Mouse (Mus musculus): Measurements from ENCODE around the gene Atp11b. TPM values are rescaled to one million over a fixed set of nuclear protein-coding genes. Genes with fewer than 3 reads are reported as not detected.

The Atp11b gene
- total and polyA plus RNA-seq, 2 experiments from 2014 or later = 36.5 to 49.9 TPM

DNA sequence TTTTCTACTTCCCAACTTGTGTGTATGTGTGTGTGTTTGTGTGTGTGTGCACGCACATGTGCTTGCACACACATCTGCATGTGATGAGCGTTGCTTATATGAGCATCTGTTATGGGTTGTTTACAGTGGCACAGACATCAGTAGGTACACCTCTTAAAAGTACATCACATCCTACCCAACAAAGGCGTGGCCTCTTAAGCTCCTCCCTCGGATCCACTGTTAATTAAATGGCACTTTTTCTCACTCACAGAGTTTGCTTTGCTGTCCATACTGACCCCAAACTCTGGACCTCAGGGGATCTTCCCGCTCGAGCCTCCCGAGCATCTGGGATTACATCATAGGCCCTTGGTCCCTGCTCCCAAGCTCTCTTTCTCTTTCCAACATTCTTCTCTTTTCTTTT is 31.1 kb upstream of the Atp11b start:
- DNase-seq (ENCODE audit: low spot score) = no peak

DNA sequence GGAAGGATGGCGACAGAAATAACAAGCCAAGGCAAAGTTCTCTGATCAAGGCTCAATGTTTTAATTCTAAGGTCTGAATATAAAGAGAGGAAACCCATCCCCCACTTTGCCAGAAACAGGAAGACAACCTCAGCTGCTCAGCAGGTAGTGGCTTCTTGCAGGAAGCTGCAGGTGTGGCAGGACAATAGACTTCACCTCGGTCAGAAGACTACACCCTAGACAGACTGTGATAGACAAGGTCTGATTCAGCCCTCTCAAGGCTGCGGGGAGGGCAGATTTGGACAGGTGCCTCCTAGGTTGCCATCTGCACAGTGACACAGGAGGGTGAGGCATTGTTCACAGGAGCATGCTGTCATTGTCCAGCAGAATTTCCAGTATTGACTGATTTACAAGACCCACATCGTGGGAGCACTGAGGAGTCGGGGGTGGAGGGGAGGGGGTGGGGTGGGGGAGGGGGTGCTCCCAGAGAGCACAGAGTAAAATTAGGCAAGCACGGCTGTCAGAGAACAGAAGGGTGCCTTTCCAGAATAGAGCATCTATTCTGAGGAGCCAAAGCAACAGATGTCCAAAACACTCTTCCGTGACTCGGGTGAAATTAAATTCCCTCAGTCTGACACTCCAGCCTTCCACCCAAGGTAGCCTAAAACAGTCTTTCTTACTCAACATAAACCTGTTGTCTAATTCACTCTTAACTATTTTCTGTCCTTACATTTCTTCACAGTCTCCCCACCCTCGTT is 30.2 kb upstream of the Atp11b start:
- Histone ChIP-seq H3K4me1 (ENCODE audit: insufficient read depth, low read length) (no peaks in the 10 kb centered on the region), H3K27me3 (ENCODE audit: insufficient read depth, low read length) (no peaks in the 10 kb centered on the region), H3K4me3 (ENCODE audit: low read depth, low read length) (no peak overlapping the region), H3K9ac (replicated peaks; ENCODE audit: low read length, poor library complexity, severe bottlenecking) (no peak overlapping the region), H3K27ac (ENCODE audit: low read depth, low read length) (no peak overlapping the region), H3K36me3 (ENCODE audit: insufficient read depth, low read length) (no peaks in the 10 kb centered on the region), H3K9me3 (ENCODE audit: low read length) (no peaks in the 10 kb centered on the region), H3K4me2 (ENCODE audit: low read depth, low read length, poor library complexity, severe bottlenecking) (no peak overlapping the region)
- 63% methylated on average over 9 of the region's 9 CpGs for WGBS
- DNase-seq (ENCODE audit: low spot score) = no peak
- ATAC-seq (ENCODE audit: low FRiP score) = peak; percentile 49; the same call in 1 of the 2 replicates
- TF ChIP-seq CTCF (IDR thresholded peaks at IDR 0.05) = no peak

More for the DNA sequence above, 31.1 kb upstream of the Atp11b start:
- no peak for ATAC-seq (ENCODE audit: low FRiP score)
- TF ChIP-seq CTCF (IDR thresholded peaks at IDR 0.05) = no peak
- Histone ChIP-seq H3K4me3 (ENCODE audit: low read depth, low read length) (no peak overlapping the region), H3K27me3 (ENCODE audit: insufficient read depth, low read length) (no peaks in the 10 kb centered on the region), H3K4me1 (ENCODE audit: insufficient read depth, low read length) (no peaks in the 10 kb centered on the region), H3K27ac (ENCODE audit: low read depth, low read length) (no peak overlapping the region), H3K4me2 (ENCODE audit: low read depth, low read length, poor library complexity, severe bottlenecking) (no peak overlapping the region), H3K36me3 (ENCODE audit: insufficient read depth, low read length) (no peaks in the 10 kb centered on the region), H3K9me3 (ENCODE audit: low read length) (no peaks in the 10 kb centered on the region), H3K9ac (replicated peaks; ENCODE audit: low read length, poor library complexity, severe bottlenecking) (no peak overlapping the region)
- 89% methylated on average over 7 of the region's 7 CpGs for WGBS

- H3K4me1 ChIP-seq (ENCODE audit: insufficient read depth, low read length) = no peaks in the 10 kb centered on the region
- no peak for TF ChIP-seq CTCF (IDR thresholded peaks at IDR 0.05)
- no peaks in the 10 kb centered on the region for H3K9me3 ChIP-seq (ENCODE audit: low read length)
- no peak overlapping the region for H3K27ac ChIP-seq (ENCODE audit: low read depth, low read length)
- H3K27me3 ChIP-seq (ENCODE audit: insufficient read depth, low read length) = no peaks in the 10 kb centered on the region
- ATAC-seq (ENCODE audit: low FRiP score) (no peak), DNase-seq (ENCODE audit: low spot score) (no peak)
- H3K36me3 ChIP-seq (ENCODE audit: insufficient read depth, low read length) = no peaks in the 10 kb centered on the region
- H3K9ac ChIP-seq (replicated peaks; ENCODE audit: low read length, poor library complexity, severe bottlenecking) = no peak overlapping the region
- no peak overlapping the region for H3K4me2 ChIP-seq (ENCODE audit: low read depth, low read length, poor library complexity, severe bottlenecking)
- WGBS = 46% methylated on average over 7 of the region's 7 CpGs
- H3K4me3 ChIP-seq (ENCODE audit: low read depth, low read length) = no peak overlapping the region
Observed at GRCm38 (mm10) chr3:35725096-35725495, 28.8 kb upstream of the Atp11b start.

DNA sequence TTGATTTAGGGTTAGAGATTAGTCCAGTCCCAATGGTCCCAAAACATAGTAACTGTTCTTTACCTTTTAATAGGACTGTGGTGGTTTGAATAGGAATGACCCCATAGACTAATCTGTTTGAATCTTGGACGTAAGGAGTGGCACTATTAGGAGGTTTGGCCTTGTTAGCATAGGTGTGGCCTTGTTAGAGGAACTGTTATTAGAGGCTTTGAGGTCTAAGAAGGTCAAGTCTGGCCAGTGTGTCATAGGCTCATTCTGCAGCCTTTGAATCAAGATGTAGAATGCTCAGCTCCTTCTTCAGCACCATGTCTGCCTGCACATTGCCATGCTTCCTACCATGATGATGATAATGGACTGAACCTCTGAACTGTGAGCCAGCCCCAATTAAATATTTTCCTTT is 27.0 kb upstream of the Atp11b start:
- DNase-seq (ENCODE audit: low spot score) = no peak

GRCm38 (mm10) chr3:35729490-35729889 is 24.4 kb upstream of the Atp11b start:
- ATAC-seq (ENCODE audit: low FRiP score) (no peak), DNase-seq (ENCODE audit: low spot score) (no peak)
- H3K4me1 ChIP-seq (ENCODE audit: insufficient read depth, low read length) = no peaks in the 10 kb centered on the region
- H3K36me3 ChIP-seq (ENCODE audit: insufficient read depth, low read length) = no peaks in the 10 kb centered on the region
- H3K9ac ChIP-seq (replicated peaks; ENCODE audit: low read length, poor library complexity, severe bottlenecking) = no peak overlapping the region
- no peak overlapping the region for H3K4me3 ChIP-seq (ENCODE audit: low read depth, low read length)
- no peak overlapping the region for H3K4me2 ChIP-seq (ENCODE audit: low read depth, low read length, poor library complexity, severe bottlenecking)
- no peak for TF ChIP-seq CTCF (IDR thresholded peaks at IDR 0.05)
- no peaks in the 10 kb centered on the region for H3K9me3 ChIP-seq (ENCODE audit: low read length)
- no peak overlapping the region for H3K27ac ChIP-seq (ENCODE audit: low read depth, low read length)
- no peaks in the 10 kb centered on the region for H3K27me3 ChIP-seq (ENCODE audit: insufficient read depth, low read length)
- 93% methylated on average over 6 of the region's 6 CpGs for WGBS

More for the DNA sequence above, 27.0 kb upstream of the Atp11b start:
- H3K9ac ChIP-seq (replicated peaks; ENCODE audit: low read length, poor library complexity, severe bottlenecking) = no peak overlapping the region
- no peaks in the 10 kb centered on the region for H3K36me3 ChIP-seq (ENCODE audit: insufficient read depth, low read length)
- H3K4me3 ChIP-seq (ENCODE audit: low read depth, low read length) = no peak overlapping the region
- no peak for TF ChIP-seq CTCF (IDR thresholded peaks at IDR 0.05)
- H3K4me2 ChIP-seq (ENCODE audit: low read depth, low read length, poor library complexity, severe bottlenecking) = no peak overlapping the region
- 88% methylated on average over 1 of the region's 1 CpGs for WGBS
- no peak for ATAC-seq (ENCODE audit: low FRiP score)
- no peaks in the 10 kb centered on the region for H3K4me1 ChIP-seq (ENCODE audit: insufficient read depth, low read length)
- no peaks in the 10 kb centered on the region for H3K27me3 ChIP-seq (ENCODE audit: insufficient read depth, low read length)
- no peak overlapping the region for H3K27ac ChIP-seq (ENCODE audit: low read depth, low read length)
- H3K9me3 ChIP-seq (ENCODE audit: low read length) = no peaks in the 10 kb centered on the region

DNA sequence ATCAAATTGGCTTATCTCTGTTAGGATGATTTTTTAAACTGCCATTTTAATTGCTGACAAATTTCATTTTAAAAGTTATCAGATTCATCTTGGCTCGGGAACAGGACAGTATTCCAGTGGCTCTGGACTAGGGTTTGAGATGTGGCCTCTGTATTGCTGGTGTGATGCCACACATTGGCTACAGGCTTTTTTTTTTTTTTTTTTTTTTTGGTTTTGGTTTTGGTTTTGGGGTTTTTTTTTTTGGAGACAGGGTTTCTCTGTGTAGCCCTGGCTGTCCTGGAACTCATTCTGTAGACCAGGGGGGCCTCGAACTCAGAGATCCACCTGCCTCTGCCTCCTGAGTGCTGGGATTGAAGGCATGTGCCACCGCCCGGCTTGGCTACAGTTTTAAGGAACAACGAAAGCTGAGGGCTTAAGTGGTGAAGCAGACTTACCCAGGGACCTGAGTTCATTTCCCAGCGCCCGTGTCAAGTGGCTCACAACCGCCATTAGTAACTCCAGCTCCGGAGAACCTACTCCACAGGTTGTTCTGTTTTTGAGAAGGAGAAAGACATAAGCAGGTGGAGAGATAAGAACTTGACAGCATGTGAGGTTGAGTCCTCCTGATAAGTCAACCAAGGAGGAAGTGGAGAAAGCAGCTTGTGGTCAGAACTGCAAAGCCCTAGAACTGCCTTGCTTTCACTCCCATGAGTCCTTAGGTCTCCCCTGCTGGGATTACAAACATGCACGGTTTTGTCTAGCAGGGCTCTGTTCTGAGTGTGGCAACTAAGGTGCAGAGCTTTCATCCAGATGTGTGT is 21.7 kb upstream of the Atp11b start:
- DNase-seq (ENCODE audit: low spot score) = no peak
- no peak overlapping the region for H3K27ac ChIP-seq (ENCODE audit: low read depth, low read length)
- H3K9ac ChIP-seq (replicated peaks; ENCODE audit: low read length, poor library complexity, severe bottlenecking) = no peak overlapping the region

More for the DNA sequence above, 21.7 kb upstream of the Atp11b start:
- Histone ChIP-seq H3K4me2 (ENCODE audit: low read depth, low read length, poor library complexity, severe bottlenecking) (no peak overlapping the region), H3K4me3 (ENCODE audit: low read depth, low read length) (no peak overlapping the region), H3K36me3 (ENCODE audit: insufficient read depth, low read length) (no peaks in the 10 kb centered on the region), H3K4me1 (ENCODE audit: insufficient read depth, low read length) (no peaks in the 10 kb centered on the region), H3K27me3 (ENCODE audit: insufficient read depth, low read length) (no peaks in the 10 kb centered on the region), H3K9me3 (ENCODE audit: low read length) (no peaks in the 10 kb centered on the region)
- ATAC-seq (ENCODE audit: low FRiP score) = no peak
- no peak for TF ChIP-seq CTCF (IDR thresholded peaks at IDR 0.05)
- WGBS = 86% methylated on average over 10 of the region's 10 CpGs
